Mouse (Mus musculus): ENCODE measurements around the gene 2010300C02Rik.

DNA sequence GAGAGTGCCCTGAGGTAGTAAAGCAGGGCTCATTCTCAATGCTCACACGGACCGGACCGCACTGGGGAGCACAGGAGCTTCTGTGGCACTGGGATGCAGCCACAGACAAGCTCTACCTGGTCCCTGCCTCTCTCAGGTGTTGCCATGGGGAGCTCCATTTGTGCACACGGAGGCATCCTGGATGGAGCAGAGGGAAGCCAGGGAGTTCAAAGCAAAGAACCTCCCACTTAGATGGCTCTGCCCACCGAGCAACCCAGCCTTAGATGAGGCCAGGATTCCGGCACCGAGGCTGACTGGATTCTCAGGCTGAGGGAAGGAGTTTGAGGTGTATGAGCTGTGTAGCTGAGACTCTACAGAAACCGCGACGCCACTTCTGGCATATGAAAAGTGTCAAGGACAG is 72.8 kb downstream of the 2010300C02Rik start:
- TF ChIP-seq CTCF (IDR thresholded peaks at IDR 0.05; ENCODE audit: low read depth) (no peak), EP300 (optimal IDR thresholded peaks at IDR 0.05) (no peak)

Data from stomach, postnatal 0 days (tissue).